Mouse (Mus musculus): ENCODE measurements around the gene Micu1.

The Micu1 gene

DNA sequence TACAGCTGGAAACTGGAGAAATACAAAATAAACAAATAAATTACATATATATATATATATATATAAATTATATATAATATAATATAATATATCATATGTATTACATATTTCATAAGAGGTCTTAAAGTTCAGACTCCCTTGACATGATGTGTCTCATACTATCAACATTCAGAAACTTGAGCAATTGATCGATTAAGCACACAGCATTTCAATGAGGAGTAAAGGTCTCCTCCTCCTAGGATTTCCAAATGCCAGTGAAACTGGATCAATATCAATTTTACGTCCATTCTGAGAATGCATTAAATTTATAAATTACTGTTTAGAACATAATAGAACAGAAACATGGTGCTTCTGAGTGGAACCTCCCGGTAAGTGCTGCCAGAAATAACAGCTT lies 71.9 kb downstream of the Micu1 start:
- DNase-seq (ENCODE audit: low spot score in 2 of 2) = no peak

DNA sequence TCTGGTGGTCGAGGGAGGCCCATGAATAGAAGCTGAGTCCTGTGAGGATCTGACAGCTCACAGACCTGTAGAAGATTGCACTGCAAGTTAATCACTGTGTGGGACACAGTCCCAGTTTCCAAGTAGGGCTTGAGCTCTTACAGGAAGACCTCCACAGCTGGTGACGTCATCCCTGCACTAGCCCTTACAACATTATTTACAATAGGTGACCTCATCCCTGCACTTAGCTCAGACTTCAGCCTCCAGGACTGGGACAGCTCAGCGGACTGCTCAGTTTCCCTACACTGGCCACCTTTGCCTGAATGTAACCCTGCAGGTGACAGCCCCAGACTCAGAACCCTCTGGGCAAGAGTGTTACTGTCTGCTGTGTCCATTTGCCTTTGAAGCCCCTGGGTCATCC lies 75.0 kb downstream of the Micu1 start:
- DNase-seq (ENCODE audit: low spot score in 2 of 2) = no peak

DNA sequence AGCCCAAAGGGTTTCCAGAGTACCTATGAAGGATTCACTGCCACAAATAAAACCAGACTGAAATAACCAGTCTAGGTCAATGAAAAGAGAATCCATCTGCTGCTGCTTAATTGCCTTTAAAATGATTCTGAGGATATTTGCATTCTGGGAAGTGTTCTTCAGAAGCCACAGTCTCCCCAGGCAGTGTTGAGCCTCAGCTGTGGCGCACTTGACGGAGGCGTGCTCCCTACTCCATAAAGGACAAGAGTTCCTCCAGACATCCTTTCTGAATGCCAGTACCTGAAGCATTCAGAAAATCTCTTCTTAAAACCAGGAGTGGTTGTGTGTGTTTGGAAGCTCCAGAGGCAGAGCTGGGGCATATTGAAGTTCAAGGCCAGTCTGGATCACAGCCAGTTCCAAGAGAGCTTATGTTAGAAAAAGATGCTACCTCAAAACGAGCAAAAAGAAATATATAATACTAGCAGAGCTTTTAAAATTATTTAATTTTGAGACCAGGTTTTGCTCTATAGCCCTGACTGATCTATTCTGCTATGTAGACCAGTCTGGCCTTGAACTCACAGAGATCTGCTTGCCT lies 75.9 kb downstream of the Micu1 start:
- peak in 1 of 2 experiments; percentile 43 for DNase-seq (ENCODE audit: low spot score in 2 of 2)

DNA sequence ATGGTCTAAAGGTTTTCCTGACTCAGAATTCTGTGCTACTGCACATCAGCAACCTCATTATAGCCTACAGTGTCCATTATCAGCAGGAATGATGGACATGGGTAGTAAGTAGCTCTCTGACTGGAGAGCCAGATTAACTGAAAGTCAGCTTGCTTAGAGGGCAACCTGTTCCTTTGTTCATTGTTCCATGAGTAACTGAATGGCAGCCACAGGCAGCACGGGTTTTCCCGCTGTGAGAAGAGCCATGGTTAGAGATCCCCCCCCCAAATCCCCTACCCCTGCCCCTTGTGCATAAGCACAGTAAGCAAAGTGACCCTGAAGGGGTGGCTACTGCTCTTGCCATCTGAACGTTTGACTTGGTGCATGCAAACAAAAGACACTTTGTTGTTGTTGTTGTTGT lies 78.4 kb downstream of the Micu1 start:
- DNase-seq (ENCODE audit: low spot score in 2 of 2) = no peak

DNA sequence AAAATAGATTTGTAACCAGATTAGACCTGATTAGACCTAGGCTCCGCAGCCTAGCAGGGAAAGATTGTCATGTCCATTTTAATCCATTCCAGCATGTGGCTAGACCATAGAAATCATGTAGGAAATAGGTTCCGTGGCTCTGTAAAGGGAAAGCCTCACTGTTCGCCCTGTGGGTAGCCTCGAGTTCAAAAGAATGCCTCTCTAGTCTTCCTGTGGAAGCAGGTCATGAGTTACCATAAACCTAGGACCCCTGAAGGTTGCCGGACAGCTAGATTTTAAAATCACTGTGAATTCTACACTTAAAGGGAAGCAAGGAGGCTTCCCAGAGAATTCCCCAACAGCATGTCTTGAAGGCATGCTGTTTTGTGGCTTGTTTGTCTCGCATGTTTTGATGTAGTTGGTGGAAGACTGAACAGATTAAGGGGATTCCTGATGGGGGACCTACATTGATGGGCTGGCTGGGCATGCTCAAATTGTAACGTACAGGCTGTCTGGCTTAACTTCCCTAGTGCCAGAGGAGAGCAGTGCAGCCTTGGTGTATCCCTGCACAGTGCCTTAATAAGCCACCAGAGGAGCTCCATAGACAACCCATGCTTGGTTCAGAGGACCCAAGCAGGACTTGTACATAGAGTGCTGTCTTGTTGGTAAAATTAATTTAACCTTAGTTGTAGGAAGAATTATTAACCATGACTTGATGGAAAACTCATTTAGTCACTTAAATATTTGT lies 79.1 kb downstream of the Micu1 start:
- DNase-seq (ENCODE audit: low spot score in 2 of 2) = no peak

DNA sequence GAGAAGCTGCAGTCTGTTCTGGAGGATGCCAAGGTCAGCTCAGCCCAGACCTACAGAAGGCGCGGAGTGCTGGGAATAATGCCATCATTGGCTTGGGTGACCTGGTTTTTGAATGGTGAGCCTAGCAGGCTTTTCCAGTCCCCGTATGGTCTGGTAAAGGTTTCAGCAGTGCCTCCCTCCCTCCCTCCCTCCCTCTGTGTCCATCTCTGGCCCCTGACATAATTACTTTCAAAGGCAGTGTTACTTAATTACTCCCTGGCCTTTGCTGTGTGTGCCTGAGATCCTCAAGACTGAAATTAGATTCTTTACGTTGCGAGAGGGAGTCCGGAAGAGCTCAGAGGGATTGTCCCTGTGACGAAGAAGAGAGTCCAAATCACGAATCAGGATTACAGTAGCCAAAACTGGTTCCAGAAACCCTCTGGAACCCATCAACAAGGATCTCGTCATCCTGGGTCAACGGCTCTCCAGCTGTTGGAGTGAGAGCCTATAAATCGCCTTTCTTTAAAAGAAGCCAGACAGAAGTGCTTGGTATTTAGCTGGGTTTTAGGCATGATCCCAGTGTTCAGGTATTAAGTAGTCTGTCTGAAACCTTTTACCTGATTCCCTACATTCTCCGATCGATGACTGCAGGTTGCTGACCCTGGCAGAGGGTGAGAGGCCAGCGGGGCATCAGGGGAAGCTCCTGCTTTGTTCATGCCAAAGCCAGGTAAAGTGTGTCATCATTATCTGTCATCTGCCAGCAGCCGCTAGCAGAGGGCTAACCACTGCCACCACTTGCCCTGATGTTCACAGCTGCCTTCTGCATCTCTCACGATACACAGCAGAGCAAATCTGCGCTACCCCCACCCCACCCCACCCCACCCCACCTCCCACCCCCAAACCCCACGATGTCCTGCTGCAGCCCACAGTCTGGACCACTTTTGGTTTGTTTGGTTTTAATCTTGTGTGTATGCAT lies 82.7 kb downstream of the Micu1 start:
- DNase-seq (ENCODE audit: low spot score in 2 of 2) = no peak

DNA sequence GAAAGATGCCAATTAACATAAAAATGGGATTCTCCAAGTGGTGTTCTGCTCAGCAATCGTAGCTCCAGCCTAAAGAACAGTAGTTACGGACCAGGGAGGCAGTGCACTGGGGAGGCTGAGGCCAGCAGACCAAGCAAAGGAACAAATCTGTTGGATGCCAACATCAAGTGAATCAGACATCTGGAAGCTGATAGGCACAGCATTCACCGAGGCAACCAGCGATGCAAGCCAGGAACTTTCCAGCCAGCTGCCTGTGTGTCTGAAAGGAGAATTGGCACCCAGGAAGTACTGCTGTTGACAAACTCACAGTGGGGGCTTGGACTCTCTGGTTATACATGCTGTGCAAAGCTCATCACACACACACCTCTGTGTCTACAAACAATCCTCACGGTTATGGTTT lies 84.0 kb downstream of the Micu1 start:
- DNase-seq (ENCODE audit: low spot score in 2 of 2) = peak; percentile 65 to 71

DNA sequence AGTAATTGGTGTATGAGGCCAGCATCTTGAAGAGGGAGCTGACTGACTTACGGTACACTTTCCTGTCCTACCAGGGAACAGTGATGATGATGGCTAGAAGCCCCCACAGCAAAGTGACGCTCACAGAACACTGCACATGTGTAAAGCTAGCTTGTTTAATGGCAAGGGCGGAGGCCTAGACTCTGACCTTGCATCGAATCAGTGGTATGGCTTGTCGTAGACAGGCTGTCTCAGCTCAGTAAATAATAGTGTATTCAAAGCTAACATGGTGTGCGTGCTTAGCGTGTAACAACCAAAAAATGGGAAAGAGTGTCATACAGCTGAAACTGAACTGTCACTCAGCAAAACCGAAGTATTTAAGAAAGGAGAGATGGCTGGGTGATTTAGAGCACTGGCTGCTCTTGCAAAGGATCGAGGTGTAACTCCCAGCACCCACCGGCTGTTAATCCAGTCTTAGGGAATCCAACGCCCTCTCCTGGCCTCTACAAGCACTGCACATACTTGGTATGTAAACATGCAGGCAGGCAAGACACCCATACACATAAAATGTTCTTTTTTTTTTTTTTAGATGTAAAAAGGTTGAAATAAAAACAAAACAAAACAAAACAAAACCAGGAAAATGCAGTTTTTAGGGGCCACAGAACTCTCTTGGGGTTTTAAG lies 85.0 kb downstream of the Micu1 start:
- no peak for DNase-seq (ENCODE audit: low spot score in 2 of 2)

DNA sequence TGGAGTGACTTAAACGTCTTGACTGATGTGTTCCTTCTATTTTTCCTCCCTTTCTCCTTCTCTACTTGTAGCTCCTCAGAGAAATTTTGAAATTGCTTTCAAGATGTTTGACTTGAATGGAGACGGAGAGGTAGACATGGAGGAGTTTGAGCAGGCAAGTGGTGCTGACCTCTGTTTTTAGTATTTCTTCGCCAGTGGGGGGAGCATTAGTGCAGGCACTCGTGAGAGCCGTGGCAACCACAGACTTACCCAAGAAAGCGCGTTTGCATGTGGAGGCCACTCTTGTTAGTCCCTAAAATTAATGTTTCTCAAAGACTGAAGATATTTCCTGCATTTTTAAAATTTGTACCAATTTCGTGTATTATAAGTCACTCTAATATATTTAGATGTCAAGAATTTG lies 85.6 kb downstream of the Micu1 start:
- DNase-seq (ENCODE audit: low spot score in 2 of 2) = no peak

DNA sequence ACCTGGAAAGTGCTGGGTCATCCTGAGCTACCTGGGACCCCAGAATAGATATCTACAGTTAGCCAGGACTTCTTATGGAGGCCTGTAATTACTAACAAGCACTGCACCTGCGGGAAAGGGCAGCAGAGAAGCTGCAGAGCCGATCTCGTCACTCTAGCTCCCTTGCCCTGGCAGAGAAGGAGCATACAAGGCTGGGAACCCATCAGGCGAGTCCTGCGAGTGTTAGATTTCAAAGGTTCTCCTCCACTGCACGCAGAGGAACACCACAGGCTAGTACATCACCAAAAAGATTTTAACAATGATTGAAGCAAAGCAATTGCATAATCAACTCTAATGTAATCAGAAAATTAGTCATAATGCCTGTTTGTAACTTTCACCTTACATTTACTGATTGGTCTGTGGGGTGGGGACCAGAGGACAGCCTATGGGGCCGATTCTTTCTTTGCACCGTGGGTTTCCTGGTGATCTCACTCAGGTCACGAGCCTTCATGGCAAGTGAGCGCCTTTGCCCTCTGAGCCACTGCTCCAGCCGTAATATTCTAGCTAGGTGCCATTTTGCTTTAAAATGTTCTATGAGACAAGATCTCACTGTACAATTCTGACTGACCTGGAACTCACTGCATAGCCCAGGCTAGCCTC lies 88.1 kb downstream of the Micu1 start:
- DNase-seq (ENCODE audit: low spot score in 2 of 2) = no peak

DNA sequence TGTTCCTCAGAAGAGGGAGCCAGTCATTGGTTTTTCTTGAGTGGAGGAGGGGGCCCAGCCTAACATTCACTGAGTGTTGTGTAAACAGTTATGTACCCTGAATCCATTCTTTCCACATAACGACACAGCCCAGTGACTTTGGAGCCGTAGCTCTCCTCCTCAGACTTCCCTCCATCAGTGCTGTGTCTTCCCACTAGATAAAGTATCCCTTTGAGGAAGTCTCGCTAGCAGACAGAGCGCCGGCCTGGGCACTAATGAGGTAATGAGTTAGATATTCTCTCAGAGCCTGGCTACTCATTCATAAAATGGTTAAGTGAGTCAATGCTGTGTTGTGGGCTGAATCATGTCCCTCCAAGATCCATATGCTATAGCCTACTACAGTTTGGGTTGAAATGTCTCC lies 89.6 kb downstream of the Micu1 start:
- no peak for DNase-seq (ENCODE audit: low spot score in 2 of 2)

DNA sequence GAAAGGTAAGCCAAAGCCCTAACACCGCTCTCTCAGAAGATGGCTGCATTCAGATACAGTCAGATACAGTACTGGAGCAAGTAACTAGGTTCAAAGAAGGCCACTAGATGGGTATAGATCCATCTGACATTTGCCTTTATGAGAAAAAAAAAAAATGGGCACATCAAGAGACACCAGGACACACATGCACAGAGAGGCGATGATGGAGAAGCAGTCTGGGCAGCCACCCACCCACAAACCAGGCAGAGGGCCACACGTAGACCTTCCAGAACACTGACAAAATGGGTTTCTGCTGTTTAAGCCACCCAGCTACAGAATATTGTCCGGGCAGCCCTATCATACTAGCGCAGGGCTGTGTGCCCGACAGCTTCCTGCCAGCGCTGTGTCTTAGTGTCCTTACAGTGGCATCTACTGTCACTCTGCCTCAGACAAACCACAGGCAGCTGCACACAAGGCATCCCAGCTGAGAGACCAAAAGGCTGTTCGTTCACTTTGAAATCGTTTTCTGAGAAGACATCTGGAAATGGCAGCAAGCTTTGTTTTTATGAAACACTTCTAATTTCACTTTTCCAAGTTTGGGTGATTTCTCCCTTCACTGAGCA lies 90.4 kb downstream of the Micu1 start:
- no peak for DNase-seq (ENCODE audit: low spot score in 2 of 2)

DNA sequence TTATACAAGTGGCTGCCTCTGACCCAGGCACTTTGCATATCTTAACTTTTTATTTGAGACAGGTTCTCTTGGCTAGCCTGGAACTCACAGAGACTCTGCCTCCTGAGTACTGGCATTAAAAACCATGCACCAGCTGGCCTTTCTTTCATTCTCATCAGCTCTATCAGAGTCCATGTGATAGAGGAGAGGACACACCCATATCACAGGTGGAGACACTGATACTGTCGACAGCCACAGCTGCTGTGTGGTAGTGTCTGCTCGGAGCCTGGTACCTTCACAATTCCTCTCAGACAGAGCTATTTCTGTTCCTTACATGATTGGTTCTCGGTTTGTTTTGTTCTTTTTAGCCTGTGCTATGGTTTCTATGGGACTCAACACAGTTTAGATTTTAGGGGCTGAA lies 91.2 kb downstream of the Micu1 start:
- no peak for DNase-seq (ENCODE audit: low spot score in 2 of 2)

DNA sequence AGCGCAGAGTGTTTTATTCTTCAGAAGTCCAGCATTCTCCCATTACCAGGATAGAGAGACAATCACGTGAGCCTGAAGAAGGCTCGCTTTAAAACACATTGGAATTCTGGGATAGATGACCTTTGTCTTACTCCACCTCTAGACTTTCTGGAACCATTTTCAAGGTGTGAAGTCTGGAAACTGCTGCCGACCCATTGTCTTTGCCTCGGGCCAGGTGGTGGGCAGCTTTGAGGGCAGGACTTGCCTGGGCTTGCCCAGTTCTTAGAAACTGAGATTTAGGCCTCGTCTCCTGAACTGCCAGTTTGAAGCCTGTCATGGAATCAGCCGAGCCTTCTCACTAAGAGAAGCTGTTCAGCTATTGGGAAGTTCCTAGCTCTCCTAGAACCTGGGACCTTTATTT lies 92.8 kb downstream of the Micu1 start:
- no peak for DNase-seq (ENCODE audit: low spot score in 2 of 2)

DNA sequence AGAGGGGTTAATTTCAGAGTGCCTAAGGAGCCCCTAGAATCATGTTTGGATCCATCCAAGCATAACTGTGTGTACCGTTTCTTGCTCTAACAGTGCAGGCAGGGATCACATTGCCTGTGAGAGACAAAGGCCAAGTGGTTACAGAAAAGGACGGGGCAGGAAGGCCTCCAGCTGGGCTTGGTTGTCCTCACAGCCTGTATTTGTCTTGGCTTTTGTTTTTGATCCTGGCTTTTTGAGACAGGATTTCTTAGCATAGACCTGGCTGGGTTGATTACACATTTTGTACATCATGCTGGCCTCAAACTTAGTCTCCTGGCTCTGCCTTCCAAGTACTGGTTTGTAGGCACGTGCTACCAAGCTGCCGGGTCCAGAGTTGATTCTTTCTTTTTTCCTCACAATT lies 93.6 kb downstream of the Micu1 start:
- DNase-seq (ENCODE audit: low spot score in 2 of 2) = no peak

DNA sequence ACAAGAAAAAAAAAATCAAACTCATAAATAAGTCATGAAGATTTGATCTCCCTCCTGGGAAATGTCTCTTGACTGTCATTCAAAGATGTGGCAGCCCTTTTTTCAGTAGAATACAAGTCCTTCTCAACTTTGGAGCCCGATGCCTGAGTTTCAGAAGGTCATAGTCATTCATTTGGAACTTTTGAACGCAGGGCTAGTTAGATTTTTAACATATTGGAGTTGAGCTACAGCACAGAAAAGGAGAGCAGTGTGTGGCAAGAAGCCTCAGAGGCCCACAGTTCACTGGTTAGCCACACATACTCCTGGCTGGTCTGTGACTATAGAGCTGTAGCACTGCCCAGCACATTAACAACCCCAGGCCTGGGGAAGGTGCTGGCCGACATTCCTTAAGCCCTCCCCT lies 96.1 kb downstream of the Micu1 start:
- no peak for DNase-seq (ENCODE audit: low spot score in 2 of 2)

DNA sequence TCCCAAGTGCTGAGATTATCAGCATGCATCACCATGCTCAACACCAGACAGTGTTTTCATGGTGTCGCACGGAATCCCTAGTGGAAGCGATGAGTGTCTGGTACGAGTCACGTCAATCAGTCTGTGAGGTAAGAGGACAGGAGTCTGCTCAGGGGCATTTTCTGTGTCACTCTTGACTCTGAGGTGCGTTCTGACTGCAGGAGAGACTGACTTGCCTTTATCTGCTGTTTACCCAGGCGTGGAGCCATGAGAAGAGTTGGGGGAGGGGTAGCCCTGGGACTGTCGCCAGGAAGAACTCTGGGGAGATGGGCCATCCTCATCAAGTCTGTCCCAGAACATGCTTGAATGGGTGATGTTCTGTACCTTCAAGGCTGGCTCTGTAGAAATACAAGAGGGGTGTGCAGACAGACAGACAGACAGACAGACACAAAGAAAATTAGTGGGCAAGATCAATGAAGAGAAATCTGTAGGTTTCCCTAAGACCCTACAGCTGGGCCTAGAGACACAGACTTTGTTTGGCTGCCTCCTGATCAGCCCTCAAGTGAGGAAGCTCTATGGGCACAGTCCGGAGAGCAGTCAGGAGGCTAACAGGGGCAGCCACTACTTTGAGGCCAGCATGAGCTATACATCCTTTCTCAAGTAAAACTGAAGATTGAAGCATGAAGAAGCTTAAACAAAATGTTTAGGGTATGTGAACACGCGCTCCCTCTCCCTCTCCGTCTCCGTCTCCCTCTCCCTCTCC lies 97.2 kb downstream of the Micu1 start:
- no peak for DNase-seq (ENCODE audit: low spot score in 2 of 2)

DNA sequence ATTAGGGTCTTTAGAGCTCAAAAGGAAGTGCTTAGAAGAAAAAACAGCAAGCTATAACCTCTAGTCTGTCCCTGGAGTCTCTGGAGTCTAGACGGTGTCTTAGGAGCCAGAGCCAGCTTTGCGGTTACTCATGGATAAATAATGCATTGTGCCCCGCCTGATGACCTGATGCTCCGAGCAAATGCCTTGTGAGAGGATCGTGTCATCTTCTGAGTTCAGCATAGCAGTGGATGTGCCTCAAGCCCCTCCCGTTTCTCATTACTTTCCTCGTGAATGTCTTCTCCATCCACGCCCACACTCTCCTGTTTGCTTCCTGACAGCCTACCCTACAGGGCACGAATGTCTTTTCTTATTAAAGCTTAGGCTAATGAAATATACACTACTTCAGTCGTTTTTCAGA lies 97.9 kb downstream of the Micu1 start:
- no peak for DNase-seq (ENCODE audit: low spot score in 2 of 2)

DNA sequence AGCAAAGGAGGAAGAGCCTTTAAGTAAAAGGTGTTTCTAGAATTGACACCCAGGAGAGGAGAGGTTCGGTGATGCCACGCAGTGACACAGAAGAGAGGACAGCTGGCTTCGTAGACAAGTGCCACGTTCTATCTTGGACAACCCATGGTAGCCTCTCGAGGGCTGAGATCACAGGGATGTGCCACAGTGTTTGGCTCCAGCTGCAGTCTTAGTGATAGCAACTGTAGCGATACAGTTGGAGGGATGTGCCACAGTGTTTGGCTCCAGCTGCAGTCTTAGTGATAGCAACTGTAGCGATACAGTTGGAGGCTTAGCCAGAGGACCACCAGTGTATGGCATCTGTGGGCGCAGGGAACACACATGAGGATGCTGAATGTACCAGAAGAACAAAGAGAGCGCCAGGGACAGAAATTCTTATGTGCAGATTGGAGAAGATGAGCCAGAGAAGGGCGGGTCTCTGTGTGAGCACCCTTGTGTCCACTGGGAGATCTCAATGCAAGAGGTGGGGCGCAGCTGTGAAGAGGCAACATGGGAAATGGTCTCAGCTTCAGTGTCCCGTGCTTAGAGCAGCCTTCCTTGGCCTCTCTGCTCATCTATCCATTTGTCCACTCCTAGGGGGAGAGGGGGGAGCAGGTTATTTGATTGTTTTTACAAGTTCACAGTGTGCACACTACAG lies 98.7 kb downstream of the Micu1 start:
- DNase-seq (ENCODE audit: low spot score in 2 of 2) = no peak

DNA sequence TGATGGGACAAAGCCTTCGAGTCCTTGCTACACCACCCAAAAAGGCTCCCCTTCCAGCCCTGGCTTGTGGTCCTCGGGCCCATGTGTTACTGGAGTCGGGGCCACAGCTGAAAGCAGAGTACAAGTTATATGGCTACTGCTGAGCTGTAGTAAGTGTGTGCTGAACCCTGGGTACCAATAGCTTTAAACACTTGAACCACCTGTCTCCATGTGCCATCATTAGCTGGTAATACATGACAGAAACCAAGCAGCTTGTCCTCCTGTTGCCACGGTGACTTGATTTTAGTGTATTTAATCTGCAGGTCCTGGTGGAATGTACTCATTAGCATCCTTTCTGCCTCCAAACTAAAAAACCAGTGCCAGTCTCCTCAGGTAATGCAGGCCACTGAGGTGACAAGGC lies 106.4 kb downstream of the Micu1 start:
- DNase-seq (ENCODE audit: low spot score in 2 of 2) = no peak
